Mouse (Mus musculus): ENCODE data around the gene Zfp664.

GRCm38 (mm10) chr5:124896135-124896534 lies 33.6 kb downstream of the Zfp664 start:
- TF ChIP-seq POLR2A (IDR thresholded peaks at IDR 0.05; ENCODE audit: borderline replicate concordance, insufficient read depth, low read length) (no peak), CTCF (IDR thresholded peaks at IDR 0.05; ENCODE audit: borderline replicate concordance, insufficient read depth, low read depth, low read length) (no peak)

Data from cerebellum, adult 2 months (tissue).